Mouse (Mus musculus) cortical plate, adult 2 months (tissue): ENCODE data around the gene Snta1. TPM values are rescaled to one million over a fixed set of nuclear protein-coding genes. Genes with fewer than 3 reads are reported as not detected.

ENCODE experiments used
- H3K27ac ChIP-seq: fragments of 200-500 bp; 2 replicates; pipeline ENCODE4 v1.5.1; 2012; ENCODE audit warnings: low read length, control low read depth, inconsistent platforms; ENCODE audit not compliant: insufficient read depth
- H3K4me1 ChIP-seq: fragments of 200-500 bp; 2 replicates; pipeline ENCODE4 v1.6.1; 2011; ENCODE audit warnings: low read length; ENCODE audit not compliant: control insufficient read depth, insufficient read depth
- H3K4me3 ChIP-seq: fragments of 200-500 bp; 2 replicates; pipeline ENCODE4 v1.5.1; 2011; ENCODE audit warnings: mild to moderate bottlenecking, low read length, control low read depth; ENCODE audit not compliant: insufficient read depth
- CTCF ChIP-seq: fragments of 200-500 bp; IDR thresholded peaks from 2 replicates; pipeline ENCODE4 v1.5.1; 2011; ENCODE audit warnings: mild to moderate bottlenecking, control low read depth, low read length; ENCODE audit not compliant: insufficient read depth; ENCODE audit errors: extremely low read depth
- POLR2A ChIP-seq: fragments of 200-500 bp; IDR thresholded peaks from 2 replicates; pipeline ENCODE4 v1.6.1; 2011; ENCODE audit warnings: mild to moderate bottlenecking, low read length, control low read depth; ENCODE audit not compliant: insufficient read depth; ENCODE audit errors: extremely low read depth
- polyA plus RNA-seq: library from polyadenylated mRNA; depleted of rRNA; stranded (reverse); fragments of >200 nt; gene quantifications from 2 replicates; pipeline ENCODE4 v1.2.3, GENCODE M21; 2012

Snta1 gene
- polyA plus RNA-seq, 1 experiment: 36.2 TPM

GRCm38 (mm10) chr2:154436458-154437190, 28.7 kb upstream of the Snta1 start, which contains the start of gene Cbfa2t2:
Cbfa2t2 (plus strand) TSS chr2:154436481.
- peak within 1 kb of the TSS; percentile 83 for H3K27ac ChIP-seq
- TF ChIP-seq CTCF (no peak), POLR2A (no peak)
- no peaks in the 10 kb centered on the region; the same call in 1 of the 2 replicates for H3K4me1 ChIP-seq
- H3K4me3 ChIP-seq: peak within 1 kb of the TSS; percentile 89

- Histone ChIP-seq H3K4me3 (peak overlapping the region; percentile 89), H3K4me1 (no peaks in the 10 kb centered on the region; the same call in 1 of the 2 replicates), H3K27ac (peak overlapping the region; percentile 1; the same call in 1 of the 2 replicates)
- TF ChIP-seq POLR2A: 0 out of 2 replicates have a peak, but pooled peaks have one; percentile 41
- TF ChIP-seq CTCF: no peak
Observed at GRCm38 (mm10) chr2:154436076-154436457, 28.2 kb upstream of the Snta1 start.

- Histone ChIP-seq H3K4me1 (no peaks in the 10 kb centered on the region; the same call in 1 of the 2 replicates), H3K4me3 (no peak overlapping the region), H3K27ac (no peak overlapping the region)
- TF ChIP-seq POLR2A: no peak
- TF ChIP-seq CTCF: no peak
Observed at GRCm38 (mm10) chr2:154434690-154435089, 26.8 kb upstream of the Snta1 start.

- TF ChIP-seq CTCF: no peak
- no peak for TF ChIP-seq POLR2A
- Histone ChIP-seq H3K4me3 (no peak overlapping the region), H3K4me1 (no peaks in the 10 kb centered on the region; the same call in 1 of the 2 replicates), H3K27ac (no peak overlapping the region)
Observed at GRCm38 (mm10) chr2:154433391-154433790, 25.5 kb upstream of the Snta1 start.

GRCm38 (mm10) chr2:154432696-154433095, 24.8 kb upstream of the Snta1 start:
- TF ChIP-seq CTCF (no peak), POLR2A (no peak)
- Histone ChIP-seq H3K4me3 (no peak overlapping the region), H3K4me1 (no peaks in the 10 kb centered on the region; the same call in 1 of the 2 replicates), H3K27ac (no peak overlapping the region)

GRCm38 (mm10) chr2:154430566-154430965, 22.7 kb upstream of the Snta1 start:
- TF ChIP-seq POLR2A: no peak
- TF ChIP-seq CTCF: no peak
- Histone ChIP-seq H3K4me3 (no peak overlapping the region), H3K27ac (no peak overlapping the region), H3K4me1 (no peaks in the 10 kb centered on the region)

- no peak overlapping the region for H3K27ac ChIP-seq
- H3K4me3 ChIP-seq: no peak overlapping the region
- TF ChIP-seq CTCF: no peak
- TF ChIP-seq POLR2A: no peak
Observed at GRCm38 (mm10) chr2:154427853-154428360, 20.0 kb upstream of the Snta1 start.

GRCm38 (mm10) chr2:154426905-154427852, 19.3 kb upstream of the Snta1 start:
- Histone ChIP-seq H3K27ac (no peak overlapping the region), H3K4me3 (peak overlapping the region; percentile 33), H3K4me1 (no peaks in the 10 kb centered on the region)
- no peak for TF ChIP-seq CTCF
- TF ChIP-seq POLR2A: no peak

More at GRCm38 (mm10) chr2:154427853-154428360, 20.0 kb upstream of the Snta1 start:
- H3K4me1 ChIP-seq: no peaks in the 10 kb centered on the region
